Mouse (Mus musculus): Measurements from ENCODE around the gene Olfr1381. TPM values are rescaled to one million over a fixed set of nuclear protein-coding genes. Genes with fewer than 3 reads are reported as not detected.
"Not testable (repeated sequence)": the region's sequence is repeated elsewhere in the genome, so short reads cannot be mapped to it uniquely, and the experiment has no call there.

The Olfr1381 gene
- not detected in 2 replicates for polyA plus RNA-seq (2015; fragmentation: Nextera tagmentation; extraction: Ambion mirVana)

- not testable (repeated sequence) for H3K4me2 ChIP-seq; H3K9me3 ChIP-seq; H3K4me1 ChIP-seq; H3K9ac ChIP-seq; H3K27me3 ChIP-seq (replicated peaks); H3K27ac ChIP-seq; H3K36me3 ChIP-seq (replicated peaks); ATAC-seq (replicated peaks); H3K4me3 ChIP-seq
- 53% methylated on average over 3 of the region's 3 CpGs for WGBS
These were observed at the start of gene Olfr1381 for GRCm38 (mm10) chr11:49543149-49543548. Gene Olfr1381, plus strand, starts transcription at chr11:49543449.

GRCm38 (mm10) chr11:49518086-49518485, 25.2 kb upstream of the Olfr1381 start:
- Histone ChIP-seq H3K4me3 (no peak overlapping the region), H3K4me2 (no peak overlapping the region), H3K4me1 (no peaks in the 10 kb centered on the region), H3K27ac (no peak overlapping the region), H3K9ac (no peak overlapping the region), H3K27me3 (replicated peaks) (no peaks in the 10 kb centered on the region), H3K36me3 (replicated peaks) (no peaks in the 10 kb centered on the region), H3K9me3 (no peaks in the 10 kb centered on the region)
- no peak for ATAC-seq (replicated peaks)
- WGBS: 74% methylated on average over 5 of the region's 5 CpGs

- Histone ChIP-seq H3K36me3 (replicated peaks) (no peaks in the 10 kb centered on the region), H3K9ac (no peak within 1 kb of the TSS), H3K4me1 (no peaks in the 10 kb centered on the region), H3K4me3 (no peak within 1 kb of the TSS), H3K4me2 (no peak within 1 kb of the TSS), H3K27ac (no peak within 1 kb of the TSS), H3K9me3 (no peaks in the 10 kb centered on the region), H3K27me3 (replicated peaks) (no peaks in the 10 kb centered on the region)
- no peak for ATAC-seq (replicated peaks)
These were observed 23.9 kb upstream of the Olfr1381 start, which contains the start of gene Olfr1383 for GRCm38 (mm10) chr11:49519348-49519747. Gene Olfr1383, plus strand, starts transcription at chr11:49519648.

- H3K27ac ChIP-seq: no peak within 1 kb of the TSS
- no peak within 1 kb of the TSS for H3K4me3 ChIP-seq
- no peak within 1 kb of the TSS for H3K9ac ChIP-seq
- WGBS: 87% methylated on average over 3 of the region's 3 CpGs
- H3K9me3 ChIP-seq: no peaks in the 10 kb centered on the region
- ATAC-seq (replicated peaks): no peak
- no peaks in the 10 kb centered on the region for H3K27me3 ChIP-seq (replicated peaks)
- H3K4me2 ChIP-seq: no peak within 1 kb of the TSS
- H3K4me1 ChIP-seq: no peaks in the 10 kb centered on the region
- no peaks in the 10 kb centered on the region for H3K36me3 ChIP-seq (replicated peaks)
These were observed 15.3 kb upstream of the Olfr1381 start, which contains the start of gene Olfr1382 for GRCm38 (mm10) chr11:49527947-49528346. Gene Olfr1382, plus strand, starts transcription at chr11:49528247.

- H3K4me3 ChIP-seq: no peak overlapping the region
- H3K36me3 ChIP-seq (replicated peaks): no peaks in the 10 kb centered on the region
- H3K4me2 ChIP-seq: no peak overlapping the region
- no peak for ATAC-seq (replicated peaks)
- no peak overlapping the region for H3K9ac ChIP-seq
- no peaks in the 10 kb centered on the region for H3K27me3 ChIP-seq (replicated peaks)
- no peak overlapping the region for H3K27ac ChIP-seq
- no peaks in the 10 kb centered on the region for H3K4me1 ChIP-seq
- H3K9me3 ChIP-seq: no peaks in the 10 kb centered on the region
These were observed 10.5 kb upstream of the Olfr1381 start for GRCm38 (mm10) chr11:49532761-49533160.

GRCm38 (mm10) chr11:49536631-49537030, 6.6 kb upstream of the Olfr1381 start:
- ATAC-seq (replicated peaks): peak; percentile 83
- H3K9ac ChIP-seq; H3K9me3 ChIP-seq; H3K27me3 ChIP-seq (replicated peaks); H3K4me3 ChIP-seq; H3K36me3 ChIP-seq (replicated peaks); H3K27ac ChIP-seq; H3K4me2 ChIP-seq; H3K4me1 ChIP-seq: not testable (repeated sequence)
- WGBS: 88% methylated on average over 2 of the region's 2 CpGs

- WGBS: 89% methylated on average over 3 of the region's 3 CpGs
- not testable (repeated sequence) for H3K9me3 ChIP-seq; H3K9ac ChIP-seq; H3K4me2 ChIP-seq; H3K4me3 ChIP-seq; H3K27ac ChIP-seq; ATAC-seq (replicated peaks); H3K27me3 ChIP-seq (replicated peaks); H3K36me3 ChIP-seq (replicated peaks); H3K4me1 ChIP-seq
These were observed 10.8 kb downstream of the Olfr1381 start for GRCm38 (mm10) chr11:49554033-49554432.

GRCm38 (mm10) chr11:49556578-49556977, 13.3 kb downstream of the Olfr1381 start, which contains the start of gene Olfr1380:
Gene Olfr1380, plus strand, starts transcription at chr11:49556878.
- H3K27ac ChIP-seq; H3K36me3 ChIP-seq (replicated peaks); H3K4me3 ChIP-seq; H3K9ac ChIP-seq; ATAC-seq (replicated peaks); H3K9me3 ChIP-seq; H3K4me1 ChIP-seq; H3K4me2 ChIP-seq; H3K27me3 ChIP-seq (replicated peaks): not testable (repeated sequence)
- 59% methylated on average over 5 of the region's 5 CpGs for WGBS

GRCm38 (mm10) chr11:49575054-49575453, 31.8 kb downstream of the Olfr1381 start:
- H3K4me2 ChIP-seq; H3K27me3 ChIP-seq (replicated peaks); H3K36me3 ChIP-seq (replicated peaks); H3K9ac ChIP-seq; H3K4me3 ChIP-seq; H3K4me1 ChIP-seq; H3K27ac ChIP-seq; ATAC-seq (replicated peaks); H3K9me3 ChIP-seq: not testable (repeated sequence)
- WGBS: 36% methylated on average over 2 of the region's 2 CpGs

GRCm38 (mm10) chr11:49580452-49580851, 37.2 kb downstream of the Olfr1381 start:
- H3K4me2 ChIP-seq; H3K9ac ChIP-seq; H3K27me3 ChIP-seq (replicated peaks); H3K9me3 ChIP-seq; H3K36me3 ChIP-seq (replicated peaks); ATAC-seq (replicated peaks); H3K27ac ChIP-seq; H3K4me3 ChIP-seq; H3K4me1 ChIP-seq: not testable (repeated sequence)
- 88% methylated on average over 8 of the region's 8 CpGs for WGBS

- Histone ChIP-seq H3K4me2 (no peak overlapping the region), H3K4me3 (no peak overlapping the region), H3K9ac (no peak overlapping the region), H3K27ac (no peak overlapping the region), H3K27me3 (replicated peaks) (no peaks in the 10 kb centered on the region), H3K4me1 (no peaks in the 10 kb centered on the region), H3K9me3 (no peaks in the 10 kb centered on the region), H3K36me3 (replicated peaks) (no peaks in the 10 kb centered on the region)
- 94% methylated on average over 19 of the region's 19 CpGs for WGBS
- no peak for ATAC-seq (replicated peaks)
These were observed 47.0 kb downstream of the Olfr1381 start for GRCm38 (mm10) chr11:49590213-49590612.

GRCm38 (mm10) chr11:49597149-49597548, 53.9 kb downstream of the Olfr1381 start:
- 59% methylated on average over 2 of the region's 2 CpGs for whole genome bisulfite sequencing
- H3K4me2 ChIP-seq; ATAC-seq (replicated peaks): not testable (repeated sequence)

More at GRCm38 (mm10) chr11:49597149-49597548, 53.9 kb downstream of the Olfr1381 start:
- not testable (repeated sequence) for H3K36me3 ChIP-seq (replicated peaks); H3K9me3 ChIP-seq; H3K4me3 ChIP-seq; H3K27me3 ChIP-seq (replicated peaks); H3K4me1 ChIP-seq; H3K9ac ChIP-seq; H3K27ac ChIP-seq
